Mouse (Mus musculus) liver, embryonic 14.5 days (tissue): ENCODE data around the gene Dtx2. TPM values are rescaled to one million over a fixed set of nuclear protein-coding genes. Genes with fewer than 3 reads are reported as not detected.
"Not testable (repeated sequence)": the region's sequence is repeated elsewhere in the genome, so short reads cannot be mapped to it uniquely, and the experiment has no call there.

Experiments
- ATAC-seq: fragments of 200-750 bp; cut with Nextera tagmentation; 2 replicates; pipeline ENCODE4 v1.8.0; 2017; ENCODE audit warnings: moderate number of reproducible peaks, mild to moderate bottlenecking, moderate library complexity; ENCODE audit not compliant: insufficient read depth
- DNase-seq, 3 experiments: peaks; one replicate each; pipeline ENCODE4 v3.0.0-alpha.2; 2012 to 2013; ENCODE audit warnings: low read depth in 3 of 3, low spot score in 3 of 3
- H3K27ac ChIP-seq: fragments of 300-500 bp; sonication (generic); 2 replicates; pipeline ENCODE4 v1.5.1; 2014; ENCODE audit warnings: moderate library complexity, mild to moderate bottlenecking, control low read depth, inconsistent platforms
- H3K27me3 ChIP-seq: fragments of 300-500 bp; sonication (generic); 2 replicates; pipeline ENCODE4 v1.6.1; 2014; ENCODE audit warnings: mild to moderate bottlenecking, low read length, moderate library complexity; ENCODE audit not compliant: control insufficient read depth, insufficient read depth
- H3K36me3 ChIP-seq: fragments of 300-500 bp; sonication (generic); replicated peaks from 2 replicates; pipeline ENCODE4 v1.6.1; 2014; ENCODE audit warnings: low read depth; ENCODE audit not compliant: control insufficient read depth, insufficient read depth
- H3K4me1 ChIP-seq, 2 experiments: fragments of 200-500 bp in 1 of 2; fragments of 300-500 bp in 1 of 2; sonication (generic) in 1 of 2; replicated peaks; 2 replicates each; pipeline ENCODE4 v1.6.1; 2012 to 2014; ENCODE audit warnings: antibody characterized with exemption in 1 of 2, inconsistent platforms in 1 of 2, low read length in 1 of 2; ENCODE audit not compliant: control insufficient read depth in 2 of 2, insufficient read depth in 2 of 2
- H3K4me2 ChIP-seq: fragments of 300-500 bp; sonication (generic); 2 replicates; pipeline ENCODE4 v1.6.1; 2014; ENCODE audit warnings: low read depth, mild to moderate bottlenecking, control low read depth, moderate library complexity
- H3K4me3 ChIP-seq, 2 experiments: fragments of 200-500 bp in 1 of 2; fragments of 300-500 bp in 1 of 2; sonication (generic) in 1 of 2; 2 replicates each; pipeline ENCODE4 v1.5.1; 2012 to 2014; ENCODE audit warnings: low read depth in 2 of 2, low read length in 2 of 2, mild to moderate bottlenecking in 2 of 2, control low read depth in 1 of 2, inconsistent platforms in 1 of 2, moderate library complexity in 1 of 2; ENCODE audit not compliant: insufficient read depth in 1 of 2
- H3K9ac ChIP-seq: fragments of 300-500 bp; sonication (generic); replicated peaks from 2 replicates; pipeline ENCODE4 v1.6.1; 2014; ENCODE audit warnings: mild to moderate bottlenecking, control low read depth, moderate library complexity
- H3K9me3 ChIP-seq: fragments of 300-500 bp; sonication (generic); 2 replicates; pipeline ENCODE4 v1.6.1; 2016; ENCODE audit warnings: low read length, mixed read lengths; ENCODE audit not compliant: control insufficient read depth
- CTCF ChIP-seq: IDR thresholded peaks from 2 replicates; pipeline ENCODE4 v1.5.1; 2016; ENCODE audit warnings: antibody characterized with exemption, low read depth, control low read depth
- EP300 ChIP-seq: IDR thresholded peaks from 2 replicates; pipeline ENCODE4 v1.6.1; 2016; ENCODE audit warnings: antibody characterized with exemption, low read depth
- whole genome bisulfite sequencing: fragments of 180-500 bp; shearing (Covaris S2); extraction: QIAGEN DNeasy Blood & Tissue Kit; methylation state at CpG from one replicate; pipeline ENCODE4 v1.1.7; 2014; ENCODE audit not compliant: insufficient replicate concordance; 5-methylcytosine and 5-hydroxymethylcytosine counted together
- polyA plus RNA-seq, 2 experiments: library from polyadenylated mRNA; depleted of rRNA in 1 of 2; stranded (reverse) in 1 of 2; unstranded in 1 of 2; fragments of >200 nt; fragmentation: Nextera tagmentation in 1 of 2; extraction: Ambion mirVana in 1 of 2; gene quantifications; 2 replicates each; pipeline versions ENCODE4 v1.2.1 to v1.2.3; 2012 to 2014

Gene Dtx2
- polyA plus RNA-seq, 2 experiments: 3.4 to 5.1 TPM

GRCm38 (mm10) chr5:136054301-136055077 is 59.9 kb downstream of the Dtx2 start, which contains the start of gene Upk3bl:
Upk3bl (plus strand) TSS chr5:136054492.
- H3K27me3 ChIP-seq: no peaks in the 10 kb centered on the region
- no peaks in the 10 kb centered on the region for H3K9me3 ChIP-seq
- no peak within 1 kb of the TSS for H3K4me2 ChIP-seq
- WGBS: 68% methylated on average over 11 of the region's 11 CpGs
- no peaks in the 10 kb centered on the region for H3K36me3 ChIP-seq
- no peak within 1 kb of the TSS for H3K9ac ChIP-seq
- no peak within 1 kb of the TSS for H3K27ac ChIP-seq
- H3K4me3 ChIP-seq: no peak within 1 kb of the TSS
- TF ChIP-seq EP300 (no peak), CTCF (no peak)
- DNase-seq: no peak
- no peaks in the 10 kb centered on the region for H3K4me1 ChIP-seq
- no peak for ATAC-seq

DNA sequence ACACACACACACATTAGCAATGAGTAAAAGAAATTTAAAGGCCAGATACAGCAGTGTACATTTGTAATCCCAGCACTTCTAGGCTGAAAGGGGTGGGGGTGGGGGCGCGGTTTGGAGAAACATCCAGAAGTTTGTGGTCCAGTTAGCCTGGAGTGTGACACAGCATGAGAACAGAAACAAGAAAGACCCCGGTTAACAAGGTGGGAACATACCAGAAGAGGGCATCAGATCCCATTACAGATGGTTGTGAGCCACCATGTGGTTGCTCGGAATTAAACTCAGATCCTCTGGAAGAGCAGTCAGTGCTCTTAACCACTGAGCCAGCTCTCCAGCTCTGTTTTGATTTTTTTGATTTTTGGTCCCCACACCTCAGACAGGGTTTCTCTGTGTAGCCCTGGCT is 61.5 kb downstream of the Dtx2 start:
- Histone ChIP-seq H3K4me1 (no peaks in the 10 kb centered on the region), H3K9ac (no peak overlapping the region), H3K4me3 (no peak overlapping the region), H3K36me3 (no peaks in the 10 kb centered on the region), H3K9me3 (no peaks in the 10 kb centered on the region), H3K27me3 (no peaks in the 10 kb centered on the region), H3K4me2 (no peak overlapping the region), H3K27ac (no peak overlapping the region)
- no peak for DNase-seq
- TF ChIP-seq CTCF (no peak), EP300 (no peak)
- 31% methylated on average over 4 of the region's 4 CpGs for WGBS
- ATAC-seq: no peak

DNA sequence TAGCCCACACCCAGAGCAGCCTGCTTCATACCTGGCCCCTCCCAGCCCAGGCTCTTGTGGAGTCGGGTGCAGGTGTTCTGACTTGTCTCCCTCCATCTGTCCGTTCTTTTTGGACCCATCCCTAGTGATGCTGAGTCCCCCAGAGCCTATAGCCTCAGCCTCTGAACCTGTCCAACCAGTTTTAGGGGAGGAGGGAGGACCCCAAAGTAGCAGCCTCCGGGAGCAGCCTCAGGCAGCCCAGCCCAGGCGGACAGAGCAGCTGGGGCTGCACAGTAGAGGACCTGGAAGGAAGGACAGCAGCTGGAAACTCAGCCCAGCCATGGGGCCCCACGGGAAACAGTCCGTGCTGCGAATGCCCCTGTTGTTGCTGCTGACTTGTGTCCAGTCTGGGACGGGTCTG is 62.5 kb downstream of the Dtx2 start:
- Histone ChIP-seq H3K27ac (no peak overlapping the region), H3K36me3 (no peaks in the 10 kb centered on the region), H3K4me3 (no peak overlapping the region), H3K9ac (no peak overlapping the region), H3K4me1 (no peaks in the 10 kb centered on the region), H3K9me3 (no peaks in the 10 kb centered on the region), H3K27me3 (no peaks in the 10 kb centered on the region), H3K4me2 (no peak overlapping the region)
- WGBS: 12% methylated on average over 8 of the region's 8 CpGs
- no peak for ATAC-seq
- DNase-seq: no peak
- TF ChIP-seq CTCF: no peak

GRCm38 (mm10) chr5:136061567-136061966 is 67.0 kb downstream of the Dtx2 start:
- no peaks in the 10 kb centered on the region for H3K36me3 ChIP-seq
- H3K4me2 ChIP-seq: no peak overlapping the region
- TF ChIP-seq CTCF: peak; percentile 97
- no peak for TF ChIP-seq EP300
- DNase-seq: peak in 2 of 3 experiments; percentile 18 to 22
- H3K27ac ChIP-seq: no peak overlapping the region
- no peaks in the 10 kb centered on the region for H3K9me3 ChIP-seq
- no peak overlapping the region for H3K9ac ChIP-seq
- no peaks in the 10 kb centered on the region for H3K4me1 ChIP-seq
- ATAC-seq: no peak
- no peaks in the 10 kb centered on the region for H3K27me3 ChIP-seq
- WGBS: 10% methylated on average over 12 of the region's 12 CpGs
- no peak overlapping the region for H3K4me3 ChIP-seq

DNA sequence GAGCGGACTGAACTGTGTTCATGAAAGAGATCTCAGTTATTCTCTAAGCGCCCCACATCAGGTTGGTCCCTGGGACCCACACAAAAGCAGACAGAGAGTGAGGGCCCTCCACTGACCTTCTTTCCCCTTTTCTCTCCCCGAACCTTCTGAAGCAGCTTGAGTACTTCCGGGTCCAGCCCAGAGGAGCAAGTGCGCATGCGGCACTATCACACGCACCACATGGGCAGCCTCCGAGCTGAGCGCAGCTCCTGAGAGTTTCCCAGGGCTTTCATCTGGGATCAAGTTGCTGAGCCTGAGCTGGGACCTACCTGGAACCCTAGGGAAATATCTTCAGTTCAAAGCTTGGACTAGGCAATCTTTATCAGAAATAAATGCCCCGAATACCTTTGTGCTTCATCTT is 69.3 kb downstream of the Dtx2 start:
- Histone ChIP-seq H3K4me3 (no peak overlapping the region), H3K9ac (no peak overlapping the region), H3K9me3 (no peaks in the 10 kb centered on the region), H3K4me1 (no peaks in the 10 kb centered on the region), H3K27ac (no peak overlapping the region), H3K4me2 (no peak overlapping the region), H3K36me3 (no peaks in the 10 kb centered on the region), H3K27me3 (no peaks in the 10 kb centered on the region)
- no peak for TF ChIP-seq EP300
- TF ChIP-seq CTCF: no peak
- WGBS: 71% methylated on average over 10 of the region's 10 CpGs
- no peak for DNase-seq
- no peak for ATAC-seq

DNA sequence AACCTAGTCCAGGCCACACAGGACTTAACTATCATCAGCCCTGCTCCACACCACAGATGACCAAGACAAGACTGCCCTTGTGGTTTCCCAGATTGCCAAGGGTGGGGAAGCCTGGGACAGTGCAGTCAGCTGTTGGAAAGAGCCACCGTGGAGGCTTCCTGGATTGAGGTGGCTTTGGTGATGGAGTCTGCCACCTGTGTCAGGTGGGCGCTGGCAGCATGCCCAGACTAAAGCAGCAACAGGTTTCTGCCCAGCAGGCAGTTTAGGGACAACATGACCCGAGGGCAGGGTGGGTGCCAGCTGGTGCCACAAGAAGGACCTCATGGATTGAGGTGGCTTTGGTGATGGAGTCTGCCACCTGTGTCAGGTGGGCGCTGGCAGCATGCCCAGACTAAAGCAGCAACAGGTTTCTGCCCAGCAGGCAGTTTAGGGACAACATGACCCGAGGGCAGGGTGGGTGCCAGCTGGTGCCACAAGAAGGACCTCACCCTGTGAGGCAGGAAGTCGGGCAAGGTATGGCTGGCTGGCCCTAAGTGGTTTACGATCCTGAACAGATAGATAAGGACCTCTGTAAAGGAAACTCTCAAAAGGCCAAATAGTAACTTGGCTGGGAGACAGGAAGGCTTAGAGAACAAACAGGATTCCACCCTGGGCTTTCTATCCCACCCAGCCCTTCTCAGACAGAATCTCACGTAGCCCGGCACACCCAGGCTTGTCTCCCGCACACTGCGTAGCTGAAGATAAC is 72.0 kb downstream of the Dtx2 start:
- H3K4me1 ChIP-seq, H3K36me3 ChIP-seq, H3K4me2 ChIP-seq, H3K9ac ChIP-seq, H3K27me3 ChIP-seq, H3K9me3 ChIP-seq, H3K27ac ChIP-seq, ATAC-seq, H3K4me3 ChIP-seq, DNase-seq: not testable (repeated sequence)
- 28% methylated on average over 11 of the region's 11 CpGs for WGBS
